Mouse (Mus musculus) midbrain, embryonic 12.5 days (tissue): ENCODE measurements around the gene Tmem256. TPM values are rescaled to one million over a fixed set of nuclear protein-coding genes. Genes with fewer than 3 reads are reported as not detected.

Experiments
- ATAC-seq: fragments of 200-750 bp; cut with Nextera tagmentation; 2 replicates; pipeline ENCODE4 v1.8.0; 2017; ENCODE audit warnings: low read depth, moderate TSS enrichment, moderate library complexity; ENCODE audit not compliant: low FRiP score
- H3K27ac ChIP-seq: fragments of 300-500 bp; sonication (generic); replicated peaks from 2 replicates; pipeline ENCODE4 v1.5.1; 2016; ENCODE audit warnings: mild to moderate bottlenecking
- H3K27me3 ChIP-seq: fragments of 300-500 bp; sonication (generic); 2 replicates; pipeline ENCODE4 v1.6.1; 2016; ENCODE audit warnings: mild to moderate bottlenecking
- H3K36me3 ChIP-seq: fragments of 300-500 bp; sonication (generic); 2 replicates; pipeline ENCODE4 v1.6.1; 2016
- H3K4me1 ChIP-seq: fragments of 300-500 bp; sonication (generic); 2 replicates; pipeline ENCODE4 v1.6.1; 2016
- H3K4me2 ChIP-seq: fragments of 300-500 bp; sonication (generic); replicated peaks from 2 replicates; pipeline ENCODE4 v1.6.1; 2016; ENCODE audit warnings: mild to moderate bottlenecking, moderate library complexity
- H3K4me3 ChIP-seq: fragments of 300-500 bp; sonication (generic); 2 replicates; pipeline ENCODE4 v1.5.1; 2016; ENCODE audit warnings: mild to moderate bottlenecking
- H3K9ac ChIP-seq: fragments of 300-500 bp; sonication (generic); replicated peaks from 2 replicates; pipeline ENCODE4 v1.6.1; 2016; ENCODE audit warnings: mild to moderate bottlenecking, moderate library complexity
- H3K9me3 ChIP-seq: fragments of 300-500 bp; sonication (generic); 2 replicates; pipeline ENCODE4 v1.6.1; 2016; ENCODE audit warnings: mild to moderate bottlenecking
- WGBS: fragments of 180-500 bp; shearing (Covaris S2); methylation state at CpG from one replicate; pipeline ENCODE4 v1.1.7; 2016; 5-methylcytosine and 5-hydroxymethylcytosine counted together
- polyA plus RNA-seq: library from polyadenylated mRNA; unstranded; fragments of >200 nt; fragmentation: Nextera tagmentation; extraction: Ambion mirVana; gene quantifications from 2 replicates; pipeline ENCODE4 v1.2.1, GENCODE M21; 2016

Gene Tmem256
- polyA plus RNA-seq, 1 experiment from 2014 or later: 284 TPM

GRCm38 (mm10) chr11:69818871-69819270, 19.4 kb upstream of the Tmem256 start:
- 0 out of 2 replicates have a peak, but pooled peaks cover 5% of the 10 kb centered on the region for H3K9me3 ChIP-seq
- no peaks in the 10 kb centered on the region for H3K27me3 ChIP-seq
- WGBS: 92% methylated on average over 8 of the region's 8 CpGs
- no peaks in the 10 kb centered on the region for H3K4me1 ChIP-seq
- H3K36me3 ChIP-seq: peaks cover 1% of the 10 kb centered on the region; the same call in 1 of the 2 replicates
- ATAC-seq: no peak
- H3K4me3 ChIP-seq: no peak overlapping the region
- no peak overlapping the region for H3K4me2 ChIP-seq
- H3K27ac ChIP-seq: no peak overlapping the region
- no peak overlapping the region for H3K9ac ChIP-seq

- WGBS: 94% methylated on average over 3 of the region's 3 CpGs
Measured at GRCm38 (mm10) chr11:69822080-69822479, 16.2 kb upstream of the Tmem256 start, which contains the start of gene Spem1. Gene Spem1, minus strand, starts transcription at chr11:69822180.

GRCm38 (mm10) chr11:69823456-69823855, 14.9 kb upstream of the Tmem256 start:
- no peaks in the 10 kb centered on the region for H3K9me3 ChIP-seq
- ATAC-seq: no peak
- peaks cover 46% of the 10 kb centered on the region for H3K36me3 ChIP-seq
- no peaks in the 10 kb centered on the region for H3K27me3 ChIP-seq
- WGBS: 88% methylated on average over 2 of the region's 2 CpGs
- no peak overlapping the region for H3K4me3 ChIP-seq
- no peak overlapping the region for H3K9ac ChIP-seq
- no peak overlapping the region for H3K27ac ChIP-seq
- H3K4me2 ChIP-seq: no peak overlapping the region
- no peaks in the 10 kb centered on the region for H3K4me1 ChIP-seq

More at GRCm38 (mm10) chr11:69822080-69822479, 16.2 kb upstream of the Tmem256 start, which contains the start of gene Spem1:
- Histone ChIP-seq H3K27ac (no peak within 1 kb of the TSS), H3K4me1 (no peaks in the 10 kb centered on the region), H3K9me3 (0 out of 2 replicates have a peak, but pooled peaks cover 1% of the 10 kb centered on the region), H3K36me3 (peaks cover 33% of the 10 kb centered on the region), H3K4me3 (no peak within 1 kb of the TSS), H3K9ac (no peak within 1 kb of the TSS), H3K27me3 (no peaks in the 10 kb centered on the region), H3K4me2 (no peak within 1 kb of the TSS)
- no peak for ATAC-seq

GRCm38 (mm10) chr11:69828832-69829231, 9.5 kb upstream of the Tmem256 start:
- H3K9ac ChIP-seq: no peak overlapping the region
- peaks cover 7% of the 10 kb centered on the region for H3K27me3 ChIP-seq
- H3K27ac ChIP-seq: no peak overlapping the region
- 68% methylated on average over 5 of the region's 5 CpGs for WGBS
- H3K4me3 ChIP-seq: no peak overlapping the region
- no peak overlapping the region for H3K4me2 ChIP-seq
- H3K36me3 ChIP-seq: peaks cover 93% of the 10 kb centered on the region
- H3K4me1 ChIP-seq: peaks cover 15% of the 10 kb centered on the region
- H3K9me3 ChIP-seq: no peaks in the 10 kb centered on the region
- no peak for ATAC-seq

- Histone ChIP-seq H3K9me3 (no peaks in the 10 kb centered on the region), H3K4me2 (peak overlapping the region; percentile 96), H3K4me3 (peak overlapping the region; percentile 82), H3K36me3 (peaks cover 48% of the 10 kb centered on the region), H3K27me3 (peaks cover 9% of the 10 kb centered on the region), H3K27ac (peak overlapping the region; percentile 44; the same call in 1 of the 2 replicates), H3K4me1 (peaks cover 44% of the 10 kb centered on the region), H3K9ac (peak overlapping the region; percentile 86)
- no peak for ATAC-seq
- 60% methylated on average over 8 of the region's 8 CpGs for WGBS
Measured at GRCm38 (mm10) chr11:69833554-69833953, 4.8 kb upstream of the Tmem256 start.

GRCm38 (mm10) chr11:69834001-69834549, 4.2 kb upstream of the Tmem256 start:
- Histone ChIP-seq H3K36me3 (peaks cover 43% of the 10 kb centered on the region), H3K4me3 (peak overlapping the region; percentile 82), H3K9ac (peak overlapping the region; percentile 86), H3K27me3 (peaks cover 9% of the 10 kb centered on the region), H3K4me2 (peak overlapping the region; percentile 96), H3K4me1 (peaks cover 47% of the 10 kb centered on the region), H3K27ac (peak overlapping the region; percentile 44), H3K9me3 (no peaks in the 10 kb centered on the region)
- ATAC-seq: no peak
- 12% methylated on average over 35 of the region's 48 CpGs for WGBS

- under 1% methylated on average over 9 of the region's 9 CpGs for WGBS
- H3K4me1 ChIP-seq: peaks cover 47% of the 10 kb centered on the region
Measured at GRCm38 (mm10) chr11:69835326-69835965, 2.9 kb upstream of the Tmem256 start.

GRCm38 (mm10) chr11:69835966-69836335, 2.4 kb upstream of the Tmem256 start:
- Histone ChIP-seq H3K27ac (peak overlapping the region; percentile 93), H3K4me1 (peaks cover 47% of the 10 kb centered on the region), H3K4me2 (peak overlapping the region; percentile 96), H3K27me3 (peaks cover 9% of the 10 kb centered on the region), H3K9ac (peak overlapping the region; percentile 86), H3K9me3 (no peaks in the 10 kb centered on the region), H3K36me3 (peaks cover 31% of the 10 kb centered on the region), H3K4me3 (peak overlapping the region; percentile 82)
- WGBS: 11% methylated on average over 4 of the region's 4 CpGs
- ATAC-seq: no peak

More at GRCm38 (mm10) chr11:69835326-69835965, 2.9 kb upstream of the Tmem256 start:
- Histone ChIP-seq H3K4me2 (peak overlapping the region; percentile 96), H3K9me3 (no peaks in the 10 kb centered on the region), H3K4me3 (peak overlapping the region; percentile 82), H3K27me3 (peaks cover 9% of the 10 kb centered on the region), H3K27ac (peak overlapping the region; percentile 93), H3K36me3 (peaks cover 35% of the 10 kb centered on the region), H3K9ac (peak overlapping the region; percentile 86)
- no peak for ATAC-seq

GRCm38 (mm10) chr11:69836703-69837576, 1.4 kb upstream of the Tmem256 start:
- H3K27me3 ChIP-seq: peaks cover 9% of the 10 kb centered on the region
- H3K36me3 ChIP-seq: peaks cover 21% of the 10 kb centered on the region
- peak overlapping the region; percentile 86 for H3K9ac ChIP-seq
- WGBS: 1% methylated on average over 51 of the region's 52 CpGs
- H3K4me1 ChIP-seq: peaks cover 46% of the 10 kb centered on the region
- peak overlapping the region; percentile 82 for H3K4me3 ChIP-seq
- H3K9me3 ChIP-seq: no peaks in the 10 kb centered on the region
- H3K27ac ChIP-seq: peak overlapping the region; percentile 93
- peak overlapping the region; percentile 96 for H3K4me2 ChIP-seq
- ATAC-seq: 0 out of 2 replicates have a peak, but pooled peaks have one; percentile 2

GRCm38 (mm10) chr11:69837604-69837951, 736 bp upstream of the Tmem256 start, which contains the start of gene Nlgn2:
Gene Nlgn2, minus strand, starts transcription at chr11:69837784.
- peaks cover 15% of the 10 kb centered on the region for H3K36me3 ChIP-seq
- peaks cover 9% of the 10 kb centered on the region for H3K27me3 ChIP-seq
- peaks cover 42% of the 10 kb centered on the region for H3K4me1 ChIP-seq
- peak within 1 kb of the TSS; percentile 82 for H3K4me3 ChIP-seq
- peak; percentile 55 for ATAC-seq
- H3K27ac ChIP-seq: peak within 1 kb of the TSS; percentile 93
- H3K4me2 ChIP-seq: peak within 1 kb of the TSS; percentile 96
- H3K9me3 ChIP-seq: no peaks in the 10 kb centered on the region
- WGBS: under 1% methylated on average over 32 of the region's 32 CpGs
- peak within 1 kb of the TSS; percentile 86 for H3K9ac ChIP-seq

GRCm38 (mm10) chr11:69838714-69839104, 395 bp downstream of the Tmem256 start:
- peak overlapping the region; percentile 93 for H3K27ac ChIP-seq
- peak; percentile 3; the same call in 1 of the 2 replicates for ATAC-seq
- 0% methylated on average over 7 of the region's 7 CpGs for WGBS
- peak overlapping the region; percentile 82 for H3K4me3 ChIP-seq
- peak overlapping the region; percentile 60 for H3K9ac ChIP-seq
- H3K9me3 ChIP-seq: no peaks in the 10 kb centered on the region
- peak overlapping the region; percentile 96 for H3K4me2 ChIP-seq
- peaks cover 3% of the 10 kb centered on the region for H3K36me3 ChIP-seq
- H3K27me3 ChIP-seq: peaks cover 3% of the 10 kb centered on the region
- peaks cover 40% of the 10 kb centered on the region for H3K4me1 ChIP-seq
